Mouse (Mus musculus): ENCODE measurements around the gene Ankrd60. TPM values are rescaled to one million over a fixed set of nuclear protein-coding genes. Genes with fewer than 3 reads are reported as not detected.
A peak's percentile ranks its signal among the peaks of the same experiment; 100 is the strongest.

Gene Ankrd60
- total RNA-seq (2014; rRNA removed) (not detected in 2 replicates), polyA plus RNA-seq (2015; fragmentation: Nextera tagmentation; extraction: Ambion mirVana) (not detected in 2 replicates)

DNA sequence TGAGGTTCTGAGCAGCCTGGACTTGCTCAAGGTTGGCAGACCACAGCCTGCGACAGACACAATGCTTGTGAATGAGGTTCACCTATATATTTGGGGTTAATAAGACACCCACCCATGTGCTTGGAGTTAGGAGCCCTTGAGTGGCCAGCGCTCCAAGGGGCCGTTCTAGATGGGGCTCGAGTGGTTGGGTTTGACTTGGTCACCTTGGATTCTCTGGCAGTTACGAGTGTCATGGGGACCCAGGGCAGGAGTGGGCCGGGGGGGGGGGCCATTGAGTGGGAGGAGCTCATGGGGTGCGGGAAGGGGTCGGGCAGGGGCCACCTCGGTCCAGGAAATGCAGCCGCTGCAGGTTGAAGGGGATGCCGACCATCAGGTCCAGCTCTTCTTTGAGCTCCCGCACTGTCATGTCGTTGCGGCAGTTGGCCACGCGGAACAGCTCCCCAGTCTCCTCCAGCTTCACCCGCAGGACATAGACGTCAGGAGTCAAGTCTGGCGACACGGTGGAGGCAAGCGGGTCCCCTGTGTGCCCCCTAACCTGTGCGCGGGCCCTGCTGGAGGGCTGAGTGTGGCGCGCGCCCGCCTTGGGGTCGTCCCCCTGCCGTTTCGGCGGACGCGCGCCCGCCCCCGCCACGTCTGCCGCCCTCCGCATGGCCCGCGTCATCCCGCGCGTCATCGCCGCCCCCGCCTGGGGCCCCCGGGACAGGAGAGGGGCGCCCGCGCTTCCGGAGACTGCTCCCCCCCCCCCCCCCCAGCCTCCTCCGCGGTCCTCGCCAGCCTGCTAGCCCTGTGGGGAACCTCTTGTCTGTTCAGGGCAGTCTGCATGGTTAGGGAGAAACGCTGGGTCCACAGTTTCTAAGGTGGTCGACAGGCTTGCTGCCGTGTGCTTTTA is at the start of gene Ankrd60:
Ankrd60 (minus strand) TSS at position 697 of the 889 bp plus-strand sequence.
- H3K27me3 ChIP-seq (ENCODE audit: insufficient read depth, low read length), result peaks cover 7% of the 10 kb centered on the region; the same call in 1 of the 2 replicates
- H3K9ac ChIP-seq (replicated peaks; ENCODE audit: low read length), result peak within 1 kb of the TSS; percentile 35; the same call in 1 of the 2 replicates
- no peaks in the 10 kb centered on the region for H3K9me3 ChIP-seq (ENCODE audit: low read length)
- no peaks in the 10 kb centered on the region for H3K4me1 ChIP-seq (ENCODE audit: insufficient read depth, low read length)
- peak; percentile 20 for DNase-seq (ENCODE audit: low spot score)
- TF ChIP-seq CTCF (IDR thresholded peaks at IDR 0.05; ENCODE audit: low read depth), result peak; percentile 16; the same call in 1 of the 2 replicates
- peak within 1 kb of the TSS; percentile 68 for H3K4me2 ChIP-seq (ENCODE audit: low read depth, low read length)
- peak within 1 kb of the TSS; percentile 41 for H3K4me3 ChIP-seq (ENCODE audit: low read length)
- no peak within 1 kb of the TSS for H3K27ac ChIP-seq
- 14% methylated on average over 37 of the region's 58 CpGs for WGBS
- no peaks in the 10 kb centered on the region for H3K36me3 ChIP-seq (ENCODE audit: insufficient read depth, low read length)
- peak; percentile 75 for ATAC-seq

GRCm38 (mm10) chr2:173625786-173626185 is 47.6 kb upstream of the Ankrd60 start:
- Histone ChIP-seq H3K4me1 (ENCODE audit: insufficient read depth, low read length) (no peaks in the 10 kb centered on the region), H3K4me3 (ENCODE audit: low read length) (no peak overlapping the region), H3K27ac (no peak overlapping the region), H3K4me2 (ENCODE audit: low read depth, low read length) (no peak overlapping the region), H3K36me3 (ENCODE audit: insufficient read depth, low read length) (no peaks in the 10 kb centered on the region), H3K9ac (replicated peaks; ENCODE audit: low read length) (no peak overlapping the region), H3K27me3 (ENCODE audit: insufficient read depth, low read length) (no peaks in the 10 kb centered on the region), H3K9me3 (ENCODE audit: low read length) (no peaks in the 10 kb centered on the region)
- no peak for TF ChIP-seq CTCF (IDR thresholded peaks at IDR 0.05; ENCODE audit: low read depth)
- DNase-seq (ENCODE audit: low spot score) (no peak), ATAC-seq (no peak)
- 91% methylated on average over 3 of the region's 3 CpGs for WGBS

GRCm38 (mm10) chr2:173624667-173625066 is 46.5 kb upstream of the Ankrd60 start:
- no peak for DNase-seq (ENCODE audit: low spot score)
- no peak overlapping the region for H3K27ac ChIP-seq
- whole genome bisulfite sequencing, result 68% methylated on average over 7 of the region's 7 CpGs
- no peaks in the 10 kb centered on the region for H3K9me3 ChIP-seq (ENCODE audit: low read length)
- no peak overlapping the region for H3K9ac ChIP-seq (replicated peaks; ENCODE audit: low read length)
- ATAC-seq, result no peak
- H3K4me3 ChIP-seq (ENCODE audit: low read length), result no peak overlapping the region
- no peaks in the 10 kb centered on the region for H3K36me3 ChIP-seq (ENCODE audit: insufficient read depth, low read length)
- no peak for TF ChIP-seq CTCF (IDR thresholded peaks at IDR 0.05; ENCODE audit: low read depth)
- H3K4me1 ChIP-seq (ENCODE audit: insufficient read depth, low read length), result no peaks in the 10 kb centered on the region
- H3K27me3 ChIP-seq (ENCODE audit: insufficient read depth, low read length), result no peaks in the 10 kb centered on the region
- H3K4me2 ChIP-seq (ENCODE audit: low read depth, low read length), result no peak overlapping the region

DNA sequence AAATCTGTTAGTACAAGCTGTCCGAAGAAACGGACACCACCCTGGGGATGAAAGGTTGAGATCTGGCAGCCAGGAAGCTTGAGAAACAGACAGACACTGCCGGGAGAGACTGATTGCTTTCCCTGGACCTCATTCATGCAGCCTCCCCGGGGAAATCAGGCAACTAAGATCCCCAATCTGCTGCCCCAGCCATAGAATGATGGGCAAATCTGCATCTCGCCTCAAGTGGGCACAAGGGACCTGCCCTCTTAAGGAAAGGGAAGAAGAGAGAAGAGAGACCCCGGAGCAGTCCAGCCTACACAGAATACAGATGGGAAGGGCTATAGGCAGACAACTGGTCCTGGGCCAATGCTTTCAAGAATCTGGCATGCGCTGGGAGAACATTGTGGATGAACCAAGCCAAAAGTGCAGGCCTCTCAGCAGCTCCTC is 44.0 kb upstream of the Ankrd60 start:
- 28% methylated on average over 7 of the region's 7 CpGs for WGBS
- DNase-seq (ENCODE audit: low spot score) (peak; percentile 70), ATAC-seq (peak; percentile 85)
- no peaks in the 10 kb centered on the region for H3K27me3 ChIP-seq (ENCODE audit: insufficient read depth, low read length)
- H3K4me2 ChIP-seq (ENCODE audit: low read depth, low read length), result no peak overlapping the region
- H3K36me3 ChIP-seq (ENCODE audit: insufficient read depth, low read length), result no peaks in the 10 kb centered on the region
- no peak overlapping the region for H3K9ac ChIP-seq (replicated peaks; ENCODE audit: low read length)
- no peak overlapping the region for H3K4me3 ChIP-seq (ENCODE audit: low read length)
- peaks cover 3% of the 10 kb centered on the region; the same call in 1 of the 2 replicates for H3K9me3 ChIP-seq (ENCODE audit: low read length)
- no peak for TF ChIP-seq CTCF (IDR thresholded peaks at IDR 0.05; ENCODE audit: low read depth)
- H3K27ac ChIP-seq, result 0 out of 2 replicates have a peak overlapping the region, but pooled peaks have one; percentile 34
- H3K4me1 ChIP-seq (ENCODE audit: insufficient read depth, low read length), result no peaks in the 10 kb centered on the region

GRCm38 (mm10) chr2:173620645-173621044 is 42.5 kb upstream of the Ankrd60 start:
- Histone ChIP-seq H3K9ac (replicated peaks; ENCODE audit: low read length) (no peak overlapping the region), H3K4me3 (ENCODE audit: low read length) (no peak overlapping the region), H3K27ac (no peak overlapping the region), H3K9me3 (ENCODE audit: low read length) (peaks cover 3% of the 10 kb centered on the region; the same call in 1 of the 2 replicates), H3K36me3 (ENCODE audit: insufficient read depth, low read length) (no peaks in the 10 kb centered on the region), H3K4me1 (ENCODE audit: insufficient read depth, low read length) (no peaks in the 10 kb centered on the region), H3K4me2 (ENCODE audit: low read depth, low read length) (no peak overlapping the region), H3K27me3 (ENCODE audit: insufficient read depth, low read length) (no peaks in the 10 kb centered on the region)
- peak; percentile 25; the same call in 1 of the 2 replicates for TF ChIP-seq CTCF (IDR thresholded peaks at IDR 0.05; ENCODE audit: low read depth)
- DNase-seq (ENCODE audit: low spot score), result no peak
- ATAC-seq, result no peak
- 96% methylated on average over 4 of the region's 4 CpGs for WGBS

GRCm38 (mm10) chr2:173619132-173619531 is 41.0 kb upstream of the Ankrd60 start:
- TF ChIP-seq CTCF (IDR thresholded peaks at IDR 0.05; ENCODE audit: low read depth), result no peak
- ATAC-seq (no peak), DNase-seq (ENCODE audit: low spot score) (no peak)
- 97% methylated on average over 5 of the region's 5 CpGs for WGBS
- Histone ChIP-seq H3K9me3 (ENCODE audit: low read length) (peaks cover 3% of the 10 kb centered on the region; the same call in 1 of the 2 replicates), H3K27me3 (ENCODE audit: insufficient read depth, low read length) (no peaks in the 10 kb centered on the region), H3K27ac (no peak overlapping the region), H3K9ac (replicated peaks; ENCODE audit: low read length) (no peak overlapping the region), H3K36me3 (ENCODE audit: insufficient read depth, low read length) (no peaks in the 10 kb centered on the region), H3K4me3 (ENCODE audit: low read length) (no peak overlapping the region), H3K4me1 (ENCODE audit: insufficient read depth, low read length) (no peaks in the 10 kb centered on the region), H3K4me2 (ENCODE audit: low read depth, low read length) (no peak overlapping the region)

Measured in hindbrain, postnatal 0 days (tissue).